In the genomic region with DNA sequence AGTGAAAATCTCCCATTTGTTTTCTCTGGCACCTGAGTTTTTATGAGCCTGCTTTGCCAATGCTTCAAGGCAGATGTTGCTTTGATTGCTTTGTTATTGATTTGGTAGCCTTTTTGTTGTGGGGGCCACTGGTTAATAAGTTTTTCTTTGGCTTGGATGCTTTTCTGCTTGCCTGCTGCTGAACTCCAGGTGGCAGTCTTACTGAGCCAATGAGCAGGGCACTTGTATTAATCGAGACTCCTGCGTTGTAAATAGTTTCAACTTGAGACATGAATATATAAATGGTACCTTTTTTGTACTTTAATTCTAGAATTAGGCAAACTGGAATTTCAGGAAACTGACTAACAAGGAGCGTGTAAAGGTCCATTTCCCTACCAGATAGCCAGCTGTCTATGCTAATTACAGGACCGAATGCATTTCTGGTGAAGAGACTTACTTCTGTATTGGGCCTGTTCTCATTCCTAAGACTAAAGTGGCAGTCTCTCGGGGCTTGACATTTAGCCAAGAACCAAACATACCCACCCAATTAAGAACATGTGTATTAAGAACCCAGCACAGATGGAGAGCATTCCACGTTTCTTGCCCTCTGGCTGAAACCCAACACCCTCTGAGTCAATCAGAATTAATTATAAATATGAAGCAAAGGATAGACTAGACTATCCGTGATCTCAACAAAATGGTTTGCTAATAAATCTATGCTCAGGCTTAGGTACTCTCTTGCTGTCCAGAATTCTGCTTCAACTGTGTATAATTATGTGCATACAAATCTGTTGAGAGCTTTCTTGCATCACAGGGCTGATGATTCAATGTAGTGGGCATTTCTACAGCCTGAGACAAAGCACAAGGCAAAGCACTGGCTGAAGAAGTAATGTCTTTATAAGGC, we compare ENCODE assay signal across 13 mouse cellular contexts. TPM values are rescaled to one million over a fixed set of nuclear protein-coding genes. Genes with fewer than 3 reads are reported as not detected.
DNase-seq lines count a peak whose midpoint lies in the region; ATAC-seq and TF ChIP-seq lines count a peak whose summit lies in the region.
"Had no signal": no experiment of that assay in that cellular context is flagged by ENCODE, and none has a peak within 500 bp of the region (broad histone marks: within the 10 kb centered on the region; RNA-seq: fewer than 3 reads in every experiment).

No protein-coding gene starts in this region.

- ATAC-seq in intestine, embryonic 14.5 days (replicated peaks; ENCODE audit: low FRiP score, low TSS enrichment, low read depth), result no peak
- ATAC-seq in intestine, embryonic 15.5 days, result no peak
- peak; percentile 92 for ATAC-seq in forebrain, embryonic 14.5 days

- in situ Hi-C loops in CH12.LX (cut with MboI; ENCODE audit: low pct_ligation_motif_present, low pct_unique_long_range_greater_than_20kb, low sequenced_read_pairs), result no loop called here

- peaks cover 67% of the 10 kb centered on the region for H3K36me3 ChIP-seq in intestine, embryonic 14.5 days (ENCODE audit: control insufficient read depth, insufficient read depth, low read length)
- peaks cover 19% of the 10 kb centered on the region for H3K36me3 ChIP-seq in intestine, embryonic 15.5 days
- peaks cover 37 to 72% of the 10 kb centered on the region in 2 experiments for H3K36me3 ChIP-seq in CH12.LX (replicated peaks in 1 of 2; ENCODE audit: control insufficient read depth in 1 of 2, insufficient read depth in 1 of 2, low read length in 1 of 2)
- peaks cover 33% of the 10 kb centered on the region for H3K36me3 ChIP-seq in forebrain, embryonic 14.5 days (ENCODE audit: control insufficient read depth, insufficient read depth, low read length)

- no peak overlapping the region for H3K4me3 ChIP-seq in intestine, embryonic 14.5 days (ENCODE audit: low read depth, low read length)
- no peak overlapping the region for H3K4me3 ChIP-seq in intestine, embryonic 15.5 days (replicated peaks)
- no peak overlapping the region for H3K4me3 ChIP-seq in CH12.LX (replicated peaks in 1 of 3; ENCODE audit: low read depth in 2 of 3, low read length in 2 of 3, poor library complexity in 1 of 3)
- H3K4me3 ChIP-seq in forebrain, embryonic 14.5 days (ENCODE audit: low read depth, low read length), result no peak overlapping the region

- TF ChIP-seq EP300 in CH12.LX (IDR thresholded peaks at IDR 0.05; ENCODE audit: low read length), result no peak

- H3K27me3 ChIP-seq in intestine, embryonic 14.5 days (replicated peaks; ENCODE audit: control insufficient read depth, insufficient read depth, low read length), result no peaks in the 10 kb centered on the region
- no peaks in the 10 kb centered on the region for H3K27me3 ChIP-seq in intestine, embryonic 15.5 days (replicated peaks)
- no peaks in the 10 kb centered on the region for H3K27me3 ChIP-seq in CH12.LX (replicated peaks)
- H3K27me3 ChIP-seq in forebrain, embryonic 14.5 days (replicated peaks; ENCODE audit: control insufficient read depth, insufficient read depth, low read length), result no peaks in the 10 kb centered on the region

- H3K9me3 ChIP-seq in intestine, embryonic 14.5 days (ENCODE audit: control insufficient read depth, low read length), result no peaks in the 10 kb centered on the region
- no peaks in the 10 kb centered on the region for H3K9me3 ChIP-seq in intestine, embryonic 15.5 days
- no peaks in the 10 kb centered on the region for H3K9me3 ChIP-seq in CH12.LX (replicated peaks; ENCODE audit: low read length)
- no peaks in the 10 kb centered on the region for H3K9me3 ChIP-seq in forebrain, embryonic 14.5 days (replicated peaks; ENCODE audit: control insufficient read depth, low read length)

- no peak overlapping the region for H3K9ac ChIP-seq in intestine, embryonic 14.5 days (ENCODE audit: low read length)
- no peak overlapping the region for H3K9ac ChIP-seq in intestine, embryonic 15.5 days
- no peak overlapping the region for H3K9ac ChIP-seq in CH12.LX (ENCODE audit: insufficient read depth, low read depth)
- no peak overlapping the region for H3K9ac ChIP-seq in forebrain, embryonic 14.5 days (ENCODE audit: low read length)
- H3K9ac ChIP-seq: liver, embryonic 14.5 days had no signal

- H3K79me2 ChIP-seq in CH12.LX (replicated peaks; ENCODE audit: control insufficient read depth, extremely low read depth, insufficient read depth, poor library complexity, severe bottlenecking), result peaks cover 13% of the 10 kb centered on the region; the same call in 1 of the 2 replicates

- no peaks in the 10 kb centered on the region for H3K4me1 ChIP-seq in intestine, embryonic 14.5 days (replicated peaks; ENCODE audit: control insufficient read depth, insufficient read depth, low read length)
- H3K4me1 ChIP-seq in intestine, embryonic 15.5 days (replicated peaks), result no peaks in the 10 kb centered on the region
- H3K4me1 ChIP-seq in CH12.LX (ENCODE audit: control insufficient read depth in 1 of 2, insufficient read depth in 2 of 2), result no peaks in the 10 kb centered on the region
- peaks cover 4% of the 10 kb centered on the region; the same call in 1 of the 2 replicates for H3K4me1 ChIP-seq in forebrain, embryonic 14.5 days (ENCODE audit: control insufficient read depth, insufficient read depth, low read length)

- DNase-seq in cerebellum, postnatal 10 days, result peak; percentile 57 to 60
- DNase-seq in cerebellum, postnatal 4 days (ENCODE audit: low spot score in 2 of 2), result no peak
- DNase-seq in intestine, embryonic 14.5 days (ENCODE audit: low spot score), result no peak
- DNase-seq in CH12.LX (ENCODE audit: extremely low read depth), result no peak
- DNase-seq in forebrain, embryonic 14.5 days (ENCODE audit: low spot score), result peak; percentile 90
- no peak for DNase-seq in right cerebral cortex, postnatal 4 days
- no peak for DNase-seq in spleen, postnatal 36 days (ENCODE audit: low spot score in 2 of 2)
- DNase-seq: gastrocnemius, postnatal 14 days had no signal

- TF ChIP-seq RAD21 in CH12.LX (IDR thresholded peaks at IDR 0.05; ENCODE audit: low read depth, low read length), result peak; percentile 41

- dilution Hi-C loops in CH12.LX (cut with MboI; ENCODE audit: extremely low pct_ligation_motif_present, extremely low pct_unique_long_range_greater_than_20kb, low sequenced_read_pairs), result no loop called here

- 69% methylated on average over 7 of the region's 7 CpGs for WGBS in intestine, embryonic 14.5 days
- WGBS in intestine, embryonic 15.5 days, result 61% methylated on average over 7 of the region's 7 CpGs
- WGBS in forebrain, embryonic 14.5 days, result 11% methylated on average over 7 of the region's 7 CpGs

- TF ChIP-seq CTCF in CH12.LX (conservative IDR thresholded peaks at IDR 0.05 in 1 of 2, IDR thresholded peaks at IDR 0.05 in 1 of 2; ENCODE audit: low read depth in 2 of 2, low read length in 2 of 2), result peak in 1 of 2 experiments; percentile 49; a peak in 2 of 4 replicates

- H3K27ac ChIP-seq in intestine, embryonic 14.5 days (ENCODE audit: low read depth), result 0 out of 2 replicates have a peak overlapping the region, but pooled peaks have one; percentile 3
- no peak overlapping the region for H3K27ac ChIP-seq in intestine, embryonic 15.5 days
- no peak overlapping the region for H3K27ac ChIP-seq in CH12.LX (ENCODE audit: insufficient read depth, low read depth)
- peak overlapping the region; percentile 65 for H3K27ac ChIP-seq in forebrain, embryonic 14.5 days (ENCODE audit: low read depth, low read length)
- H3K27ac ChIP-seq: liver, embryonic 14.5 days had no signal

- no peak for TF ChIP-seq POLR2A in CH12.LX (IDR thresholded peaks at IDR 0.05; ENCODE audit: low read depth, low read length)

- H3K4me2 ChIP-seq in intestine, embryonic 14.5 days (ENCODE audit: low read length), result no peak overlapping the region
- H3K4me2 ChIP-seq in intestine, embryonic 15.5 days (replicated peaks), result no peak overlapping the region
- H3K4me2 ChIP-seq in CH12.LX (ENCODE audit: insufficient read depth, low read depth, poor library complexity, severe bottlenecking), result no peak overlapping the region
- H3K4me2 ChIP-seq in forebrain, embryonic 14.5 days (ENCODE audit: low read length), result no peak overlapping the region

TF ChIP-seq in CH12.LX, 34 proteins besides CTCF, POLR2A, EP300 and RAD21:
- peak; percentile 37 for TF ChIP-seq SMC3 (IDR thresholded peaks at IDR 0.05; ENCODE audit: low read depth, low read length)
- TF ChIP-seq SIN3A (IDR thresholded peaks at IDR 0.05; ENCODE audit: low read length), result no peak

RNA-seq across cellular contexts. Expression of a gene that starts 14.6 kb away (rescaled TPM):
- polyA plus RNA-seq in intestine, embryonic 14.5 days (2014; fragmentation: Nextera tagmentation; extraction: Ambion mirVana), result 331 and 354 TPM in 2 replicates
- 289 and 306 TPM in 2 replicates for polyA plus RNA-seq in intestine, embryonic 15.5 days (2015; fragmentation: Nextera tagmentation; extraction: Ambion mirVana)
- total RNA-seq in CH12.LX (2012; rRNA removed) (107 and 125 TPM in 2 replicates), CH12.LX (2014; rRNA removed) (161 and 166 TPM in 2 replicates)
- polyA plus RNA-seq in CH12.LX (2012; ENCODE audit: insufficient read length, low read depth), result 112 and 128 TPM in 2 replicates
- 196 and 210 TPM in 2 replicates for polyA plus RNA-seq in forebrain, embryonic 14.5 days (2014; fragmentation: Nextera tagmentation; extraction: Ambion mirVana)

RNA-seq across cellular contexts. Expression of a gene that starts 25.8 kb away (rescaled TPM):
- 0.41 and 0.69 TPM in 2 replicates for polyA plus RNA-seq in intestine, embryonic 14.5 days (2014; fragmentation: Nextera tagmentation; extraction: Ambion mirVana)
- polyA plus RNA-seq in intestine, embryonic 15.5 days (2015; fragmentation: Nextera tagmentation; extraction: Ambion mirVana), result 0.29 and 0.53 TPM in 2 replicates
- total RNA-seq in CH12.LX (2012; rRNA removed) (0.13 TPM in 1 of 2 replicates, not detected in the other), CH12.LX (2014; rRNA removed) (not detected in 2 replicates)
- polyA plus RNA-seq in CH12.LX (2012; ENCODE audit: insufficient read length, low read depth), result not detected in 2 replicates
- 0.17 and 0.33 TPM in 2 replicates for polyA plus RNA-seq in forebrain, embryonic 14.5 days (2014; fragmentation: Nextera tagmentation; extraction: Ambion mirVana)
- total RNA-seq: adrenal gland, postnatal 4 days had no signal
- polyA plus RNA-seq: testis, adult 2 months had no signal

RNA-seq across cellular contexts. Expression of a gene that starts 33.6 kb away (rescaled TPM):
- polyA plus RNA-seq in intestine, embryonic 14.5 days (2014; fragmentation: Nextera tagmentation; extraction: Ambion mirVana), result 12.3 and 14.7 TPM in 2 replicates
- polyA plus RNA-seq in intestine, embryonic 15.5 days (2015; fragmentation: Nextera tagmentation; extraction: Ambion mirVana), result 7.4 and 7.7 TPM in 2 replicates
- total RNA-seq in CH12.LX (2012; rRNA removed) (1.2 and 4.3 TPM in 2 replicates), CH12.LX (2014; rRNA removed) (0.28 and 0.64 TPM in 2 replicates)
- polyA plus RNA-seq in CH12.LX (2012; ENCODE audit: insufficient read length, low read depth), result 2.4 and 2.9 TPM in 2 replicates
- polyA plus RNA-seq in forebrain, embryonic 14.5 days (2014; fragmentation: Nextera tagmentation; extraction: Ambion mirVana), result 40.2 and 42.2 TPM in 2 replicates

RNA-seq across cellular contexts. Expression of a gene that starts 43.5 kb away (rescaled TPM):
- 0.11 and 0.26 TPM in 2 replicates for polyA plus RNA-seq in intestine, embryonic 14.5 days (2014; fragmentation: Nextera tagmentation; extraction: Ambion mirVana)
- polyA plus RNA-seq in intestine, embryonic 15.5 days (2015; fragmentation: Nextera tagmentation; extraction: Ambion mirVana), result not detected in 2 replicates
- total RNA-seq in CH12.LX (2012; rRNA removed) (not detected in 2 replicates), CH12.LX (2014; rRNA removed) (not detected in 2 replicates)
- not detected in 2 replicates for polyA plus RNA-seq in CH12.LX (2012; ENCODE audit: insufficient read length, low read depth)
- polyA plus RNA-seq in forebrain, embryonic 14.5 days (2014; fragmentation: Nextera tagmentation; extraction: Ambion mirVana), result not detected in 2 replicates
- total RNA-seq: gastrocnemius, postnatal 14 days had no signal
- polyA plus RNA-seq: liver, embryonic 14.5 days; neural tube, embryonic 14.5 days had no signal

Comparison
In these comparisons a context has a peak if more than half of its experiments do, and no peak if none do; other contexts are left out.
1. DNase-seq: peak in cerebellum, postnatal 10 days (2 of 2) and forebrain, embryonic 14.5 days (single experiment); none in cerebellum, postnatal 4 days (0 of 2), intestine, embryonic 14.5 days (single experiment), CH12.LX (single experiment), right cerebral cortex, postnatal 4 days (single experiment) and spleen, postnatal 36 days (0 of 2).
2. H3K27ac ChIP-seq: peak in intestine, embryonic 14.5 days (single experiment) and forebrain, embryonic 14.5 days (single experiment); none in intestine, embryonic 15.5 days (single experiment) and CH12.LX (single experiment).